Mouse (Mus musculus): ENCODE measurements around the gene Daglb. TPM values are rescaled to one million over a fixed set of nuclear protein-coding genes. Genes with fewer than 3 reads are reported as not detected.

Gene Daglb
- polyA plus RNA-seq, 1 experiment, result 1.4 TPM

DNA sequence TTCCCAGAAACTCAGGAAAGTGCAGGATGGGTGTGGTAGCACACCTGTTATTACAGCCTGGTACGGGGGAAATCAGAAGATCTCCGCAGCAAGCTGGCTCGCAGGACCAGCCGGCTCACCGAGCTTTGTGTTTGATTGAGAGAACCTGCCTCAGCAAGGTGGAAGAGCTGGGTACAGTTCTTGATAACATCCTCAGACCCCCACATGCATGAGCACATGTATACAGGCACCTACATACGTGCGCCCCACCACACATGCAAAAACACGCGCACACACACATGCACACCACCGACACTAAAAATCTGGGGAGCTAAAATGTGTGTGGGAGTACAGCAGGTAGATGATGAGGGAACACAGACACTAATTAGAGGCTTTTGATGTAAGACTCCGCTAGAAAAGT, 713 bp upstream of the Daglb start:
- Histone ChIP-seq H3K27ac (ENCODE audit: control insufficient read depth, insufficient read depth, low read depth, low read length) (no peak overlapping the region), H3K36me3 (ENCODE audit: control insufficient read depth, insufficient read depth, low read length) (no peaks in the 10 kb centered on the region), H3K4me3 (ENCODE audit: control insufficient read depth, low read depth, low read length) (peak overlapping the region; percentile 85; the same call in 1 of the 2 replicates), H3K4me1 (ENCODE audit: control insufficient read depth, insufficient read depth, low read length) (peaks cover 16% of the 10 kb centered on the region), H3K27me3 (ENCODE audit: control insufficient read depth, insufficient read depth, low read length) (no peaks in the 10 kb centered on the region)
- TF ChIP-seq CTCF (IDR thresholded peaks at IDR 0.05; ENCODE audit: control insufficient read depth, insufficient read depth, insufficient replicate concordance, low read depth, low read length) (no peak), POLR2A (IDR thresholded peaks at IDR 0.05; ENCODE audit: control insufficient read depth, low read depth, low read length) (no peak)

DNA sequence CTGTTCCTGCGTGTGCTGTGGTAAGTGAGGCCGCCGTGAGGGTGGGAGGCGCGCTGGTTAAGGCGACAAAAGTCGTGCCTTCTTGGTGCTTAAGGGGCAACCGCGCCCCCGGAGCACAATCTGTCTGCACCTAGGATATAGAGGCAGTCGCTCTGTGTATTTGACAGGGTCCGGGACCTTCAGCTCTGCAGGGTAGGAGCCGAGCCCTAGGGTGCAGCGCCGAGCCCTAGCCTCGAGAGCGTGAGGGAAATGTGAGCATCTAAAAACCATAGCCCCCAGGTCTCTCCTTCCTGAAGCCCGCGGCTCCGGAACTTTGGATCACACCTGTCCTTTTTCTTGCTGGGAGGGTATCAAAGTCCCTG, 354 bp downstream of the Daglb start:
- H3K27ac ChIP-seq (ENCODE audit: control insufficient read depth, insufficient read depth, low read depth, low read length), result no peak overlapping the region; the same call in 1 of the 2 replicates
- peak overlapping the region; percentile 85 for H3K4me3 ChIP-seq (ENCODE audit: control insufficient read depth, low read depth, low read length)
- TF ChIP-seq POLR2A (IDR thresholded peaks at IDR 0.05; ENCODE audit: control insufficient read depth, low read depth, low read length), result no peak
- TF ChIP-seq CTCF (IDR thresholded peaks at IDR 0.05; ENCODE audit: control insufficient read depth, insufficient read depth, insufficient replicate concordance, low read depth, low read length), result no peak
- no peaks in the 10 kb centered on the region for H3K27me3 ChIP-seq (ENCODE audit: control insufficient read depth, insufficient read depth, low read length)
- peaks cover 16% of the 10 kb centered on the region for H3K4me1 ChIP-seq (ENCODE audit: control insufficient read depth, insufficient read depth, low read length)
- no peaks in the 10 kb centered on the region for H3K36me3 ChIP-seq (ENCODE audit: control insufficient read depth, insufficient read depth, low read length)

DNA sequence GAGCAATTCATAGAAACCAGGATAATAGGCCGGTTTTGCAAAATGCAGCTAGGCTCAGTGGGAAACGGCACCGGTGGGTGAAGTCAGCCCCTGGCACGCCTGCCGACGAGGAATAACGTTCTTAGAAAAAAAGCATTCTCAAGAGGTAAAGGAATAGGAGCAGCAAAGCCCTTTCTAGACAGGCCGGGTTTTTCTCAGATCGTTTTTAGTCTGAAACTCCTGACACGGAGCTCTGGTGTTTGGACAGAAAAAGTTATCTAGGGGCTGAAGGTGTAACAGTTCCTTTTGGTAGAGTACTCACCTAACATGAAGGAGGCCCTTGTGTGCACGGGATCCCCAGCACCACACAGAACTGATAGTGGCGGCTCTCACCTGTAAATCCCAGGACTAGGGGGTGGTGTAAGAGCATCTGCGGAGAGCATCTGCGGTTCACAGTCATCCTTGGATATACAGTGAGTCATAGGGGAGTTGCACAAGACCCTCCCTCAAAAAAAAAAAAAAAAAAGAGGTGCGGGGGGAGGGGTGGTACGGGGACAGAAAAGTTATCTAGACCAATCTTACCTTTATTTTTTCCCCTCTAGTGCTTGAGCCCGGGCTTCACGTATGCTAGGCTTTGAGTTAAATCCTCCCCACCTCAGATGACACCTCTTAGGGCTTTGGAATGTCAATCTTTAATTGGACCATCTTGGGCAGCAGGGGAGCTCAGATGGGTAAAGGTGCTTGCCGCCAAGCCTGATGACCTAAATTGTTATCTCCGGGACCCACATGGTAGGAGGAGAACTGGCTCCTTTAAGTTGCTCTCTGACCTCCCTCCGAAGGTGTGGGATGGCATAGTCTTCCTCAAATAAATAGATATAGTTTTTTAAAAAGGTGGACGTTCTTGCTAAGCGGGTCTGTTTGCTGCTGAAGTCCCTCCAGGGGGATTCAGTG, 1.0 kb downstream of the Daglb start:
- Histone ChIP-seq H3K27me3 (ENCODE audit: control insufficient read depth, insufficient read depth, low read length) (no peaks in the 10 kb centered on the region), H3K36me3 (ENCODE audit: control insufficient read depth, insufficient read depth, low read length) (no peaks in the 10 kb centered on the region), H3K4me1 (ENCODE audit: control insufficient read depth, insufficient read depth, low read length) (peaks cover 16% of the 10 kb centered on the region), H3K27ac (ENCODE audit: control insufficient read depth, insufficient read depth, low read depth, low read length) (no peak overlapping the region), H3K4me3 (ENCODE audit: control insufficient read depth, low read depth, low read length) (peak overlapping the region; percentile 85)
- TF ChIP-seq POLR2A (IDR thresholded peaks at IDR 0.05; ENCODE audit: control insufficient read depth, low read depth, low read length) (no peak), CTCF (IDR thresholded peaks at IDR 0.05; ENCODE audit: control insufficient read depth, insufficient read depth, insufficient replicate concordance, low read depth, low read length) (no peak)

GRCm38 (mm10) chr5:143466891-143467669, 2.7 kb downstream of the Daglb start:
- Histone ChIP-seq H3K4me3 (ENCODE audit: control insufficient read depth, low read depth, low read length) (no peak overlapping the region), H3K36me3 (ENCODE audit: control insufficient read depth, insufficient read depth, low read length) (no peaks in the 10 kb centered on the region), H3K27me3 (ENCODE audit: control insufficient read depth, insufficient read depth, low read length) (no peaks in the 10 kb centered on the region), H3K4me1 (ENCODE audit: control insufficient read depth, insufficient read depth, low read length) (peaks cover 16% of the 10 kb centered on the region), H3K27ac (ENCODE audit: control insufficient read depth, insufficient read depth, low read depth, low read length) (no peak overlapping the region)
- no peak for TF ChIP-seq POLR2A (IDR thresholded peaks at IDR 0.05; ENCODE audit: control insufficient read depth, low read depth, low read length)
- no peak for TF ChIP-seq CTCF (IDR thresholded peaks at IDR 0.05; ENCODE audit: control insufficient read depth, insufficient read depth, insufficient replicate concordance, low read depth, low read length)

DNA sequence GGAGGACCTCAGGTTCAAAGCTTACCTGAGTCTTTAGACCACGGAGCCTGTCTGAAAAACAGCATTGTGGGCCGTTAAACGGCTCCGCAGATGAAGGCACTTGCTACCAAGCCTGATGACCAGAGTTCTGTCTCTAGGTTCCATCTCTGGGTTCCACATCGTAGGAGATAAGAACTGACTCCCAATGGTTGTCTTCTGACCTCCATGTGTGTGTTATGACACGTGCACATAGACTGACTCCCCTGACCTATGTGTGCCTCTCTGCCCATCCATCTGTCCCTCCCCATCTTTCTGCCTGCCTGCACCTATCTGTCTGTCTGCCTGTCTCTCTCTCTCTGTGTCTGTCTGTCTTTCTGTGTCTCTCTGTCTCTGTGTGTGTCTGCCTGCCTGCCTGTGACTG, 3.5 kb downstream of the Daglb start:
- H3K4me3 ChIP-seq (ENCODE audit: control insufficient read depth, low read depth, low read length), result no peak overlapping the region
- no peak overlapping the region for H3K27ac ChIP-seq (ENCODE audit: control insufficient read depth, insufficient read depth, low read depth, low read length)
- H3K36me3 ChIP-seq (ENCODE audit: control insufficient read depth, insufficient read depth, low read length), result no peaks in the 10 kb centered on the region
- no peaks in the 10 kb centered on the region for H3K27me3 ChIP-seq (ENCODE audit: control insufficient read depth, insufficient read depth, low read length)
- peaks cover 16% of the 10 kb centered on the region for H3K4me1 ChIP-seq (ENCODE audit: control insufficient read depth, insufficient read depth, low read length)
- TF ChIP-seq POLR2A (IDR thresholded peaks at IDR 0.05; ENCODE audit: control insufficient read depth, low read depth, low read length), result no peak
- no peak for TF ChIP-seq CTCF (IDR thresholded peaks at IDR 0.05; ENCODE audit: control insufficient read depth, insufficient read depth, insufficient replicate concordance, low read depth, low read length)

GRCm38 (mm10) chr5:143469628-143470027, 5.2 kb downstream of the Daglb start:
- no peak for TF ChIP-seq CTCF (IDR thresholded peaks at IDR 0.05; ENCODE audit: control insufficient read depth, insufficient read depth, insufficient replicate concordance, low read depth, low read length)
- TF ChIP-seq POLR2A (IDR thresholded peaks at IDR 0.05; ENCODE audit: control insufficient read depth, low read depth, low read length), result no peak
- H3K4me1 ChIP-seq (ENCODE audit: control insufficient read depth, insufficient read depth, low read length), result peaks cover 12% of the 10 kb centered on the region
- no peak overlapping the region for H3K4me3 ChIP-seq (ENCODE audit: control insufficient read depth, low read depth, low read length)
- H3K27ac ChIP-seq (ENCODE audit: control insufficient read depth, insufficient read depth, low read depth, low read length), result no peak overlapping the region
- no peaks in the 10 kb centered on the region for H3K36me3 ChIP-seq (ENCODE audit: control insufficient read depth, insufficient read depth, low read length)
- no peaks in the 10 kb centered on the region for H3K27me3 ChIP-seq (ENCODE audit: control insufficient read depth, insufficient read depth, low read length)
